Mouse (Mus musculus): ENCODE results near the gene Dennd4c.

The Dennd4c gene

DNA sequence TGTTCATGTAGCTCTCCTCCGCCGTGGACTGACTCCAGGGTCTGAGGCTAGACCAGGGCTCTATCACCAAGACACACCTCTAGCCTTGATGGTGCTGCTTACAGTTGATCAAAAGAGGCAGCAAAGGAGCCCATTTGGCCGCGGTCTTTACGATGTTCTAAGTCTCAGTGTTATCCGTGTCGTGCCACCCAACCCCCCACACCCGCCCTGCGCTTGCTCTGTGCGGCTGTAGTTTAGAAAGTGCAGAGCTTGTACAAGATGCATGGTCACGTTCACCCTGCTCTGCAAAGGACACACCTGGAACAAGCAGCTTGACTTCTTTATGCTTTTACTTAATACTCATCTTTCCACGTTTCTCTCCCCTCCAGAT lies 137.4 kb downstream of the Dennd4c start:
- peak; percentile 43 for DNase-seq (ENCODE audit: low spot score)

DNA sequence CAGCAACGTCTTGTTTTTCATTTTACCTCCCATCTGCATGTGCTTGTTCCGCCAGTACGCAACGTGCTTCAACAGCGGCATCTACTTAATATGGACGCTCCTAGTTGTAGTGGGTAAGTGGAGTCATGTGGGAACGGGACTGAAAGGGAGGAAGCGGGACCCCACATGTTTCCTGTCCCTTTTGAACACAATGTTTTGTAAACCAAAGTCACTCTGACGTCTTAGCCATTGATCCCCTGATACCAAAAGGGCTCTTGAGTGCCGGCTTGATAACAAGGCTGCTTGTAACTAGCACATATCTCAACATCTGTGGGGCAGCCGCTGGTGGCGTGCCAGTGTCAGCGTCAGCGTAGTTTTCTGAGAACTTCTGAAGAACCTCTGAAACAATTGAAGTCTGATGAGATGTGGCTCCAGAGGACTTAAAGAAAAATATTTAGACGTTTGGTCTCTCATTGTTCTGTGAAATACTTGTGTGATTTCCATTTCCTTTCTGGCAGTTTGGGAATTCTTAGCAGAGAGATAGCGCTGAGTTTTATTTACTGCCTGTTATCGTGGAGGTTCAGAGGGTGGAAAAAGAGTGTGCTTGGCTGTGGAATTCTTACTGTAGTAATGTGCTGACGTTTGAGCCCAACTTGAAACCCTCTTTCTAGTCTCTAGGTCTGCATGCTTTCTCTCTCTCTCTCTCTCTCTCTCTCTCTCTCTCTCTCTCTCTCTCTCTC lies 138.0 kb downstream of the Dennd4c start:
- peak; percentile 32 for DNase-seq (ENCODE audit: low spot score)

DNA sequence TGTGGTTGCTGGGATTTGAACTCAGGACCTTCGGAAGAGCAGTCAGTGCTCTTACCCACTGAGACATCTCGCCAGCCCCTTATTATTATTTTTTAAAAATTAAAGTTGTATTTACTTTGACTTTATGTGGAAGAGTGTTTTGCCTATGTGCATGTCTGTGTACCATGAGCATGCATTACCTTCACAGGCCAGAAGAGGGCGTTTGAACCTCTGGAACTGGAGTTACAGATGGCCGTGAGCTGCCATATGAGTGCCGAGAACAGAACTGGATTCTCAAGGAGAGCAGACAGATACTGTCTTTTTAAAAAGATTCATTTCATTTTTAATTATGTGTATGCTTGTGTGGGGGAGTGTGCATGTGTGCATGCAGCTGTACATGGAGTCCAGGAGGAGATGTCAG lies 139.5 kb downstream of the Dennd4c start:
- no peak for DNase-seq (ENCODE audit: low spot score)

- DNase-seq (ENCODE audit: low spot score) = no peak
Measured at GRCm38 (mm10) chr4:86897411-86897810, 149.1 kb downstream of the Dennd4c start.

GRCm38 (mm10) chr4:86898791-86899474 lies 150.6 kb downstream of the Dennd4c start:
- peak; percentile 54 for DNase-seq (ENCODE audit: low spot score)
